Mouse (Mus musculus) ES-E14 (cell line): Measurements from ENCODE around the gene Dpp10. TPM values are rescaled to one million over a fixed set of nuclear protein-coding genes. Genes with fewer than 3 reads are reported as not detected.
A peak's percentile ranks its signal among the peaks of the same experiment; 100 is the strongest.

Experiments
- DNase-seq: peaks from one replicate; pipeline ENCODE4 v3.0.0-alpha.2; 2013; ENCODE audit warnings: low read depth, low spot score
- H3K27ac ChIP-seq: 2 replicates; pipeline ENCODE4 v1.5.1; 2012; ENCODE audit warnings: low read depth, mild to moderate bottlenecking, low read length, moderate library complexity, mixed read lengths; ENCODE audit not compliant: poor library complexity, insufficient read depth, severe bottlenecking
- H3K36me3 ChIP-seq: 2 replicates; pipeline ENCODE4 v1.6.1; 2012; ENCODE audit warnings: mild to moderate bottlenecking, low read length, moderate library complexity, mixed read lengths; ENCODE audit not compliant: control insufficient read depth, poor library complexity, insufficient read depth, severe bottlenecking
- H3K4me1 ChIP-seq, 2 experiments: fragments of 150-350 bp in 1 of 2; sonication (generic) in 1 of 2; 2 replicates each; pipeline ENCODE4 v1.6.1; 2012; ENCODE audit warnings: low read length in 2 of 2, mild to moderate bottlenecking in 1 of 2, mixed read lengths in 1 of 2; ENCODE audit not compliant: control insufficient read depth in 2 of 2, insufficient read depth in 2 of 2, poor library complexity in 1 of 2
- H3K4me3 ChIP-seq, 2 experiments: fragments of 150-350 bp in 1 of 2; sonication (generic) in 1 of 2; 2 replicates each; pipeline ENCODE4 v1.5.1; 2012; ENCODE audit warnings: low read length in 2 of 2, low read depth in 1 of 2, mild to moderate bottlenecking in 1 of 2, mixed read lengths in 1 of 2; ENCODE audit not compliant: insufficient read depth in 1 of 2, poor library complexity in 1 of 2, severe bottlenecking in 1 of 2
- H3K9ac ChIP-seq: 2 replicates; pipeline ENCODE4 v1.6.1; 2012; ENCODE audit warnings: low read depth, mild to moderate bottlenecking, low read length, mixed read lengths; ENCODE audit not compliant: poor library complexity, insufficient read depth, severe bottlenecking
- H3K9me3 ChIP-seq: fragments of 150-350 bp; sonication (generic); 2 replicates; pipeline ENCODE4 v1.6.1; 2012; ENCODE audit warnings: low read depth, mild to moderate bottlenecking, low read length; ENCODE audit not compliant: control insufficient read depth, insufficient read depth
- CHD2 ChIP-seq: IDR thresholded peaks from 2 replicates; pipeline ENCODE4 v1.6.1; 2014; ENCODE audit warnings: mild to moderate bottlenecking, low read depth, low read length, inconsistent platforms
- HCFC1 ChIP-seq: IDR thresholded peaks from 2 replicates; pipeline ENCODE4 v1.6.1; 2012; ENCODE audit warnings: low read length, inconsistent platforms, borderline replicate concordance; ENCODE audit not compliant: insufficient read depth
- MAFK ChIP-seq: IDR thresholded peaks from 2 replicates; pipeline ENCODE4 v1.6.1; 2014; ENCODE audit warnings: mild to moderate bottlenecking, low read depth, low read length, inconsistent platforms; ENCODE audit not compliant: insufficient read depth
- ZC3H11A ChIP-seq: IDR thresholded peaks from 2 replicates; pipeline ENCODE4 v1.6.1; 2012; ENCODE audit warnings: low read depth, mild to moderate bottlenecking, inconsistent platforms, low read length, borderline replicate concordance
- ZNF384 ChIP-seq: IDR thresholded peaks from 2 replicates; pipeline ENCODE4 v1.6.1; 2012; ENCODE audit warnings: low read depth, low read length, inconsistent platforms
- in situ Hi-C, 2 experiments: fragments of 600-800 bp; cut with MboI; formaldehyde crosslinking; loops; one replicate each; pipeline ENCODE4 v1.15.1; 2025; ENCODE audit warnings: low sequenced_read_pairs in 2 of 2, inconsistent platforms in 1 of 2; ENCODE audit not compliant: unreplicated experiment in 2 of 2
- total RNA-seq: library from RNA; depleted of rRNA; stranded (reverse); fragments of 300-350 nt; gene quantifications from 2 replicates; pipeline ENCODE4 v1.2.3, GENCODE M21; 2012

The Dpp10 gene
- total RNA-seq, 1 experiment, result not detected

- no peaks in the 10 kb centered on the region for H3K4me1 ChIP-seq
- TF ChIP-seq HCFC1 (no peak), ZNF384 (no peak), MAFK (no peak), CHD2 (no peak), ZC3H11A (no peak)
- no peak overlapping the region for H3K27ac ChIP-seq
- no peaks in the 10 kb centered on the region for H3K9me3 ChIP-seq
- in situ Hi-C loops, result no loop called here
- H3K36me3 ChIP-seq, result no peaks in the 10 kb centered on the region
- H3K9ac ChIP-seq, result no peak overlapping the region
- H3K4me3 ChIP-seq, result no peak overlapping the region
- no peak for DNase-seq
Measured at GRCm38 (mm10) chr1:124002797-124003196, 42.6 kb downstream of the Dpp10 start.

- in situ Hi-C loops, result no loop called here
- Histone ChIP-seq H3K9me3 (no peaks in the 10 kb centered on the region), H3K4me3 (no peak overlapping the region), H3K9ac (no peak overlapping the region), H3K4me1 (no peaks in the 10 kb centered on the region), H3K36me3 (no peaks in the 10 kb centered on the region), H3K27ac (no peak overlapping the region)
- no peak for TF ChIP-seq CHD2
- no peak for TF ChIP-seq HCFC1
- no peak for TF ChIP-seq ZNF384
- TF ChIP-seq MAFK, result no peak
- no peak for TF ChIP-seq ZC3H11A
- no peak for DNase-seq
Measured at GRCm38 (mm10) chr1:123995780-123996179, 49.6 kb downstream of the Dpp10 start.

- H3K9me3 ChIP-seq, result no peaks in the 10 kb centered on the region
- no peak overlapping the region for H3K9ac ChIP-seq
- no peak overlapping the region for H3K4me3 ChIP-seq
- in situ Hi-C loops, result no loop called here
- TF ChIP-seq MAFK (no peak), CHD2 (no peak), HCFC1 (no peak), ZC3H11A (no peak), ZNF384 (no peak)
- H3K4me1 ChIP-seq, result no peaks in the 10 kb centered on the region
- no peaks in the 10 kb centered on the region for H3K36me3 ChIP-seq
- no peak overlapping the region for H3K27ac ChIP-seq
- no peak for DNase-seq
Measured at GRCm38 (mm10) chr1:123985324-123986024, 59.9 kb downstream of the Dpp10 start.

- in situ Hi-C loops, result no loop called here
- no peak for DNase-seq
- Histone ChIP-seq H3K27ac (no peak overlapping the region), H3K4me1 (no peaks in the 10 kb centered on the region), H3K9me3 (no peaks in the 10 kb centered on the region), H3K4me3 (no peak overlapping the region), H3K36me3 (no peaks in the 10 kb centered on the region), H3K9ac (no peak overlapping the region)
- TF ChIP-seq CHD2 (no peak), MAFK (no peak), HCFC1 (no peak), ZNF384 (no peak), ZC3H11A (no peak)
Measured at GRCm38 (mm10) chr1:123978597-123978996, 66.8 kb downstream of the Dpp10 start.

GRCm38 (mm10) chr1:123974621-123975020 is 70.7 kb downstream of the Dpp10 start:
- in situ Hi-C loops, result no loop called here
- Histone ChIP-seq H3K4me3 (no peak overlapping the region), H3K27ac (no peak overlapping the region), H3K36me3 (no peaks in the 10 kb centered on the region), H3K4me1 (no peaks in the 10 kb centered on the region), H3K9me3 (no peaks in the 10 kb centered on the region), H3K9ac (no peak overlapping the region)
- no peak for TF ChIP-seq ZNF384
- TF ChIP-seq HCFC1, result no peak
- TF ChIP-seq CHD2, result no peak
- TF ChIP-seq ZC3H11A, result no peak
- TF ChIP-seq MAFK, result no peak
- peak; percentile 38 for DNase-seq
